Mouse (Mus musculus) G1E (cell line): ENCODE results near the gene Gm7233.
"Not testable (repeated sequence)": the region's sequence is repeated elsewhere in the genome, so short reads cannot be mapped to it uniquely, and the experiment has no call there.

Experiments used
- CTCF ChIP-seq: IDR thresholded peaks from 2 replicates; pipeline ENCODE4 v1.5.1; 2012; ENCODE audit warnings: low read depth, low read length, inconsistent platforms, mixed read lengths
- GATA1 ChIP-seq: IDR thresholded peaks from 2 replicates; pipeline ENCODE4 v1.6.1; 2012; ENCODE audit warnings: borderline replicate concordance, low read length, inconsistent platforms, mixed read lengths
- GATA2 ChIP-seq: IDR thresholded peaks from 2 replicates; pipeline ENCODE4 v1.6.1; 2012; ENCODE audit warnings: low read depth, low read length, inconsistent platforms, borderline replicate concordance
- POLR2AphosphoS5 ChIP-seq: IDR thresholded peaks from 2 replicates; pipeline ENCODE4 v1.6.1; 2012; ENCODE audit warnings: low read depth, low read length, inconsistent platforms; ENCODE audit not compliant: insufficient replicate concordance
- TAL1 ChIP-seq: conservative IDR thresholded peaks from 2 replicates; pipeline ENCODE4 v1.6.1; 2012; ENCODE audit warnings: low read depth, low read length, inconsistent platforms, mixed read lengths

DNA sequence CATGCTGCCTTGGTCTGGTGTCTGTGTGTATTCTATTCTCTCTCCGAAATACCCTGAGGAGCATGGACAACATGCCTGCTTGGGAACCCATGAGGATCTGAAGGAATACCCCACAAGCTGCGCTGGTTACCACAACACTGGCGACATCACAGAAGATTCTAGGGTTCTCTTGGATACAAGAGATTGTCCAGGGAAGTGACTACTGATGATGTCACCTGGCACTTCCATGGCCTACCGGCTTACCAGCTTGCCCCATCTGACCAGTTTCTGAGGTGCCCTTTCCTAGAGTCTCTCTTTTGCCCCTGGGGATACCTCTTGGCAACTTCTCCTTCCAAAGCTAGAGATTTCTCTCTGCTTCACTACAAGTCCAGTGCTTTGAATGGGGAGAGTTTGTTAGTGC lies 55.5 kb downstream of the Gm7233 start, which contains the start of gene Gm8122:
- not testable (repeated sequence) for TF ChIP-seq CTCF, GATA1, TAL1, POLR2AphosphoS5, GATA2
